Mouse (Mus musculus): ENCODE results near the gene Kcnj11. TPM values are rescaled to one million over a fixed set of nuclear protein-coding genes. Genes with fewer than 3 reads are reported as not detected.

The Kcnj11 gene
- total and polyA plus RNA-seq, 3 experiments: not detected

GRCm38 (mm10) chr7:46138329-46138930 lies 37.9 kb upstream of the Kcnj11 start:
- H3K9me3 ChIP-seq (replicated peaks; ENCODE audit: insufficient read depth, low read length): no peaks in the 10 kb centered on the region
- no peaks in the 10 kb centered on the region for H3K27me3 ChIP-seq (ENCODE audit: control insufficient read depth in 1 of 2, insufficient read depth in 2 of 2, low read length in 2 of 2)
- TF ChIP-seq JUND (IDR thresholded peaks at IDR 0.05; ENCODE audit: low read depth, low read length): no peak
- TF ChIP-seq MYB (IDR thresholded peaks at IDR 0.05; ENCODE audit: low read depth, low read length): no peak
- TF ChIP-seq NRF1 (IDR thresholded peaks at IDR 0.05; ENCODE audit: insufficient read depth, low read depth, low read length, poor library complexity, severe bottlenecking): no peak
- no peak for TF ChIP-seq SIN3A (IDR thresholded peaks at IDR 0.05; ENCODE audit: low read length)
- TF ChIP-seq USF2 (IDR thresholded peaks at IDR 0.05; ENCODE audit: borderline replicate concordance in 1 of 2, insufficient read depth in 1 of 2, low read depth in 1 of 2, low read length in 2 of 2): no peak
- no peak for TF ChIP-seq RAD21 (IDR thresholded peaks at IDR 0.05; ENCODE audit: low read depth, low read length)
- no peak for TF ChIP-seq MAZ (IDR thresholded peaks at IDR 0.05; ENCODE audit: low read depth, low read length)
- no peak for TF ChIP-seq POLR2AphosphoS2 (IDR thresholded peaks at IDR 0.05; ENCODE audit: low read length)
- no peak for TF ChIP-seq MXI1 (IDR thresholded peaks at IDR 0.05; ENCODE audit: low read depth, low read length)
- no peak for TF ChIP-seq ZMIZ1 (IDR thresholded peaks at IDR 0.05; ENCODE audit: low read depth, low read length)
- no peak for TF ChIP-seq ZKSCAN1 (IDR thresholded peaks at IDR 0.05; ENCODE audit: low read depth, low read length)
- TF ChIP-seq POLR2AphosphoS5 (IDR thresholded peaks at IDR 0.05; ENCODE audit: borderline replicate concordance, low read depth, low read length): no peak
- TF ChIP-seq CHD1 (IDR thresholded peaks at IDR 0.05; ENCODE audit: low read depth, low read length): no peak
- TF ChIP-seq TCF12 (IDR thresholded peaks at IDR 0.05; ENCODE audit: low read depth, low read length): no peak
- TF ChIP-seq RCOR1 (IDR thresholded peaks at IDR 0.05; ENCODE audit: low read depth, low read length): no peak
- TF ChIP-seq ZC3H11A (IDR thresholded peaks at IDR 0.05; ENCODE audit: low read depth, low read length): no peak
- no peak overlapping the region for H3K4me3 ChIP-seq (ENCODE audit: control insufficient read depth in 1 of 2, insufficient read depth in 1 of 2, low read depth in 2 of 2, low read length in 2 of 2)
- H3K79me2 ChIP-seq (ENCODE audit: control insufficient read depth, insufficient read depth, low read length, poor library complexity): no peaks in the 10 kb centered on the region
- no peak overlapping the region for H3K27ac ChIP-seq (ENCODE audit: control insufficient read depth, low read depth, low read length)
- no peak overlapping the region for H3K9ac ChIP-seq (ENCODE audit: control insufficient read depth, low read depth, low read length, poor library complexity, severe bottlenecking)
- no peak for DNase-seq (ENCODE audit: low read depth, low spot score)
- no peaks in the 10 kb centered on the region for H3K4me1 ChIP-seq (ENCODE audit: control insufficient read depth in 1 of 2, insufficient read depth in 2 of 2, low read length in 2 of 2)
- H3K36me3 ChIP-seq (ENCODE audit: control insufficient read depth in 1 of 2, insufficient read depth in 2 of 2, low read length in 2 of 2): no peaks in the 10 kb centered on the region

GRCm38 (mm10) chr7:46133858-46134257 lies 33.3 kb upstream of the Kcnj11 start:
- no peaks in the 10 kb centered on the region; a peak in 1 of 4 replicates for H3K27me3 ChIP-seq (ENCODE audit: control insufficient read depth in 1 of 2, insufficient read depth in 2 of 2, low read length in 2 of 2)
- H3K27ac ChIP-seq (ENCODE audit: control insufficient read depth, low read depth, low read length): no peak overlapping the region
- TF ChIP-seq POLR2A (IDR thresholded peaks at IDR 0.05; ENCODE audit: control insufficient read depth in 1 of 2, insufficient read depth in 1 of 2, low read depth in 1 of 2, low read length in 2 of 2, poor library complexity in 1 of 2) (no peak), GATA1 (IDR thresholded peaks at IDR 0.05; ENCODE audit: low read depth, low read length) (no peak), MAFK (IDR thresholded peaks at IDR 0.05; ENCODE audit: borderline replicate concordance, low read depth, low read length) (no peak), SMC3 (IDR thresholded peaks at IDR 0.05; ENCODE audit: low read depth, low read length) (no peak), ZC3H11A (IDR thresholded peaks at IDR 0.05; ENCODE audit: low read depth, low read length) (no peak), CHD2 (IDR thresholded peaks at IDR 0.05; ENCODE audit: low read length) (no peak)
- no peaks in the 10 kb centered on the region for H3K4me1 ChIP-seq (ENCODE audit: control insufficient read depth in 1 of 2, insufficient read depth in 2 of 2, low read length in 2 of 2)
- H3K36me3 ChIP-seq (ENCODE audit: control insufficient read depth in 1 of 2, insufficient read depth in 2 of 2, low read length in 2 of 2): no peaks in the 10 kb centered on the region
- no peaks in the 10 kb centered on the region for H3K9me3 ChIP-seq (replicated peaks; ENCODE audit: insufficient read depth, low read length)
- H3K79me2 ChIP-seq (ENCODE audit: control insufficient read depth, insufficient read depth, low read length, poor library complexity): no peaks in the 10 kb centered on the region
- no peak overlapping the region for H3K4me3 ChIP-seq (ENCODE audit: control insufficient read depth in 1 of 2, insufficient read depth in 1 of 2, low read depth in 2 of 2, low read length in 2 of 2)
- H3K9ac ChIP-seq (ENCODE audit: control insufficient read depth, low read depth, low read length, poor library complexity, severe bottlenecking): no peak overlapping the region
- no peak for DNase-seq (ENCODE audit: low read depth, low spot score)

Measured in MEL (cell line).